Mouse (Mus musculus): ENCODE measurements around the gene Steap3. TPM values are rescaled to one million over a fixed set of nuclear protein-coding genes. Genes with fewer than 3 reads are reported as not detected.

Gene Steap3
- total and polyA plus RNA-seq, 2 experiments from 2014 or later: 4.8 to 7.8 TPM

GRCm38 (mm10) chr1:120245661-120246131 lies 26.8 kb downstream of the Steap3 start:
- DNase-seq (ENCODE audit: low spot score) (peak; percentile 60), ATAC-seq (peak; percentile 78)
- H3K9me3 ChIP-seq (ENCODE audit: low read length): no peaks in the 10 kb centered on the region

GRCm38 (mm10) chr1:120244646-120245045 lies 27.9 kb downstream of the Steap3 start:
- Histone ChIP-seq H3K27me3 (ENCODE audit: insufficient read depth, low read length) (no peaks in the 10 kb centered on the region), H3K9me3 (ENCODE audit: low read length) (no peaks in the 10 kb centered on the region), H3K4me3 (ENCODE audit: low read length) (no peak overlapping the region), H3K4me2 (ENCODE audit: low read depth, low read length) (no peak overlapping the region), H3K4me1 (ENCODE audit: insufficient read depth, low read length) (0 out of 2 replicates have a peak, but pooled peaks cover 7% of the 10 kb centered on the region), H3K9ac (replicated peaks; ENCODE audit: low read length) (no peak overlapping the region), H3K36me3 (ENCODE audit: insufficient read depth, low read length) (no peaks in the 10 kb centered on the region), H3K27ac (no peak overlapping the region)
- WGBS: 91% methylated on average over 11 of the region's 11 CpGs
- no peak for DNase-seq (ENCODE audit: low spot score)
- no peak for ATAC-seq
- TF ChIP-seq CTCF (IDR thresholded peaks at IDR 0.05; ENCODE audit: low read depth): no peak

More at GRCm38 (mm10) chr1:120245661-120246131, 26.8 kb downstream of the Steap3 start:
- no peak for TF ChIP-seq CTCF (IDR thresholded peaks at IDR 0.05; ENCODE audit: low read depth)
- H3K4me2 ChIP-seq (ENCODE audit: low read depth, low read length): no peak overlapping the region
- WGBS: 22% methylated on average over 4 of the region's 4 CpGs
- H3K4me3 ChIP-seq (ENCODE audit: low read length): no peak overlapping the region
- H3K4me1 ChIP-seq (ENCODE audit: insufficient read depth, low read length): 0 out of 2 replicates have a peak, but pooled peaks cover 7% of the 10 kb centered on the region
- no peak overlapping the region for H3K9ac ChIP-seq (replicated peaks; ENCODE audit: low read length)
- no peaks in the 10 kb centered on the region for H3K27me3 ChIP-seq (ENCODE audit: insufficient read depth, low read length)
- no peaks in the 10 kb centered on the region for H3K36me3 ChIP-seq (ENCODE audit: insufficient read depth, low read length)
- no peak overlapping the region for H3K27ac ChIP-seq

DNA sequence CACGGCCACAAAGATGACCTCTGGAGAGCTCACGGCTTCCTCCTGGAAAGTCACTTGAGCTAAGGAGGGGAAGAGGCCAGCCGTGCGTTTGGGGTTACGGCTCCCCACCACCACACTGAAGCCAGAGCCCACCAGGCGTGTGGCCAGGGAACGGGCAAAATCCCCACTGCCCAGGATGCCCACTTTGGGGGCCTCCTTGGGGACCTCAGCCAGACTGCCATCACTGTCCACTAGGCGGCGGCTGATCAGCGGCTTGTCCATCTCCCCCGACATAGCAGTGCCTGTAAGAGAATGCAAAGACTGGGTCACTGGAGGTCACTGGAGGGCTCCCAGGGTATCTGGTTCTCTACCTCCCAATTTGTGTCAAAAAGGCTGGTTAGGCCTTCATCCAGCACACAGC lies 28.5 kb downstream of the Steap3 start:
- Histone ChIP-seq H3K4me2 (ENCODE audit: low read depth, low read length) (no peak overlapping the region), H3K27ac (no peak overlapping the region), H3K36me3 (ENCODE audit: insufficient read depth, low read length) (no peaks in the 10 kb centered on the region), H3K9ac (replicated peaks; ENCODE audit: low read length) (no peak overlapping the region), H3K4me1 (ENCODE audit: insufficient read depth, low read length) (0 out of 2 replicates have a peak, but pooled peaks cover 7% of the 10 kb centered on the region), H3K4me3 (ENCODE audit: low read length) (no peak overlapping the region), H3K9me3 (ENCODE audit: low read length) (no peaks in the 10 kb centered on the region), H3K27me3 (ENCODE audit: insufficient read depth, low read length) (no peaks in the 10 kb centered on the region)
- 79% methylated on average over 11 of the region's 11 CpGs for WGBS
- ATAC-seq (no peak), DNase-seq (ENCODE audit: low spot score) (no peak)
- TF ChIP-seq CTCF (IDR thresholded peaks at IDR 0.05; ENCODE audit: low read depth): peak; percentile 31; the same call in 1 of the 2 replicates

DNA sequence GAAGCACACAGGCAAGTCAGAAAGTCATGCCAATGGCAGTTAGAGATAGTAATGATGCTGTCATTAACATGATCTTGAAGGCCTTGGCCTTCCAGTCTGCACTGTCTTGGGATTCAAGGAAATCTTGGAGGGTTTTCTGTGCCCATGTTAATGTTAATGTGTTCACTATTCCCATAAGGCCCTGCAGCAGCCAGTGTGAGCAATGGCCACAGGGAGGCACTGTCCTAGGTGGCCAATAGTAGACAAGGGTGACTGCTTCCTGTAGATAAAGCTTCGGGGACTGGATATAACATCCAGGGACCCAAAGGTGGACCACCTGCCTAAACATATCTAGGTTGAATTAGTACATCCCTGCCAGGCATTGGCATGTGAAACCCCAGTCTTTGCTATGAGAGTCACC lies 35.4 kb downstream of the Steap3 start:
- no peaks in the 10 kb centered on the region for H3K4me1 ChIP-seq (ENCODE audit: insufficient read depth, low read length)
- no peak overlapping the region for H3K9ac ChIP-seq (replicated peaks; ENCODE audit: low read length)
- 83% methylated on average over 1 of the region's 1 CpGs for WGBS
- no peak for ATAC-seq
- no peak overlapping the region for H3K4me2 ChIP-seq (ENCODE audit: low read depth, low read length)
- no peak overlapping the region for H3K4me3 ChIP-seq (ENCODE audit: low read length)
- TF ChIP-seq CTCF (IDR thresholded peaks at IDR 0.05; ENCODE audit: low read depth): no peak
- no peaks in the 10 kb centered on the region for H3K9me3 ChIP-seq (ENCODE audit: low read length)
- DNase-seq (ENCODE audit: low spot score): no peak
- H3K27ac ChIP-seq: no peak overlapping the region
- no peaks in the 10 kb centered on the region for H3K27me3 ChIP-seq (ENCODE audit: insufficient read depth, low read length)
- H3K36me3 ChIP-seq (ENCODE audit: insufficient read depth, low read length): no peaks in the 10 kb centered on the region

- no peak for TF ChIP-seq CTCF (IDR thresholded peaks at IDR 0.05; ENCODE audit: low read depth)
- H3K4me1 ChIP-seq (ENCODE audit: insufficient read depth, low read length): no peaks in the 10 kb centered on the region
- no peak overlapping the region for H3K4me2 ChIP-seq (ENCODE audit: low read depth, low read length)
- no peak for ATAC-seq
- no peaks in the 10 kb centered on the region for H3K27me3 ChIP-seq (ENCODE audit: insufficient read depth, low read length)
- H3K27ac ChIP-seq: no peak overlapping the region
- no peak overlapping the region for H3K9ac ChIP-seq (replicated peaks; ENCODE audit: low read length)
- H3K36me3 ChIP-seq (ENCODE audit: insufficient read depth, low read length): no peaks in the 10 kb centered on the region
- no peaks in the 10 kb centered on the region for H3K9me3 ChIP-seq (ENCODE audit: low read length)
- no peak overlapping the region for H3K4me3 ChIP-seq (ENCODE audit: low read length)
- 83% methylated on average over 14 of the region's 14 CpGs for WGBS
- no peak for DNase-seq (ENCODE audit: low spot score)
Observed at GRCm38 (mm10) chr1:120236424-120236823, 36.1 kb downstream of the Steap3 start.

GRCm38 (mm10) chr1:120235631-120236215 lies 36.8 kb downstream of the Steap3 start:
- Histone ChIP-seq H3K27me3 (ENCODE audit: insufficient read depth, low read length) (no peaks in the 10 kb centered on the region), H3K4me2 (ENCODE audit: low read depth, low read length) (no peak overlapping the region), H3K4me1 (ENCODE audit: insufficient read depth, low read length) (no peaks in the 10 kb centered on the region), H3K4me3 (ENCODE audit: low read length) (no peak overlapping the region), H3K27ac (no peak overlapping the region), H3K9ac (replicated peaks; ENCODE audit: low read length) (no peak overlapping the region), H3K9me3 (ENCODE audit: low read length) (no peaks in the 10 kb centered on the region), H3K36me3 (ENCODE audit: insufficient read depth, low read length) (no peaks in the 10 kb centered on the region)
- WGBS: 88% methylated on average over 6 of the region's 6 CpGs
- TF ChIP-seq CTCF (IDR thresholded peaks at IDR 0.05; ENCODE audit: low read depth): no peak
- DNase-seq (ENCODE audit: low spot score) (no peak), ATAC-seq (no peak)

GRCm38 (mm10) chr1:120232170-120232569 lies 40.3 kb downstream of the Steap3 start:
- no peak overlapping the region for H3K9ac ChIP-seq (replicated peaks; ENCODE audit: low read length)

More at GRCm38 (mm10) chr1:120232170-120232569, 40.3 kb downstream of the Steap3 start:
- 77% methylated on average over 6 of the region's 6 CpGs for WGBS
- H3K4me2 ChIP-seq (ENCODE audit: low read depth, low read length): no peak overlapping the region
- H3K4me3 ChIP-seq (ENCODE audit: low read length): no peak overlapping the region
- no peaks in the 10 kb centered on the region for H3K27me3 ChIP-seq (ENCODE audit: insufficient read depth, low read length)
- no peaks in the 10 kb centered on the region for H3K4me1 ChIP-seq (ENCODE audit: insufficient read depth, low read length)
- ATAC-seq (no peak), DNase-seq (ENCODE audit: low spot score) (no peak)
- TF ChIP-seq CTCF (IDR thresholded peaks at IDR 0.05; ENCODE audit: low read depth): no peak
- H3K36me3 ChIP-seq (ENCODE audit: insufficient read depth, low read length): no peaks in the 10 kb centered on the region
- H3K9me3 ChIP-seq (ENCODE audit: low read length): no peaks in the 10 kb centered on the region
- no peak overlapping the region for H3K27ac ChIP-seq
